ENCODE assay signal across 9 mouse cellular contexts in genomic region chr3:154806626-154807025, GRCm38 (mm10).
DNase-seq lines count a peak whose midpoint lies in the region; ATAC-seq and TF ChIP-seq lines count a peak whose summit lies in the region.
"Had no signal": no experiment of that assay in that cellular context is flagged by ENCODE, and none has a peak within 500 bp of the region (broad histone marks: within the 10 kb centered on the region; RNA-seq: fewer than 3 reads in every experiment).

No protein-coding gene starts in this region.

- H3K9ac ChIP-seq in liver, embryonic 16.5 days (ENCODE audit: low read depth, low read length), result no peak overlapping the region

- H3K36me3 ChIP-seq in C2C12 (ENCODE audit: control insufficient read depth, insufficient read depth), result no peaks in the 10 kb centered on the region
- H3K36me3 ChIP-seq in embryonic facial prominence, embryonic 10.5 days (replicated peaks), result no peaks in the 10 kb centered on the region
- no peaks in the 10 kb centered on the region for H3K36me3 ChIP-seq in liver, embryonic 16.5 days (ENCODE audit: control insufficient read depth, insufficient read depth)

- 0 out of 2 replicates have a peak, but pooled peaks have one; percentile 16 for ATAC-seq in liver, embryonic 16.5 days (ENCODE audit: low read depth)
- ATAC-seq: Patski had no signal

- TF ChIP-seq POLR2A in olfactory bulb, adult 2 months (IDR thresholded peaks at IDR 0.05; ENCODE audit: insufficient read depth, low read depth, low read length), result no peak

- peak overlapping the region; percentile 37 for H3K27ac ChIP-seq in embryonic facial prominence, embryonic 10.5 days (replicated peaks)
- no peak overlapping the region for H3K27ac ChIP-seq in liver, embryonic 16.5 days (ENCODE audit: low read length)
- peak overlapping the region; percentile 40; the same call in 1 of the 2 replicates for H3K27ac ChIP-seq in olfactory bulb, adult 2 months (ENCODE audit: insufficient read depth, low read depth, low read length)

- peaks cover 13% of the 10 kb centered on the region for H3K4me1 ChIP-seq in embryonic facial prominence, embryonic 10.5 days
- H3K4me1 ChIP-seq in liver, embryonic 16.5 days (ENCODE audit: control insufficient read depth, low read depth, low read length), result no peaks in the 10 kb centered on the region
- peaks cover 12% of the 10 kb centered on the region for H3K4me1 ChIP-seq in olfactory bulb, adult 2 months (ENCODE audit: control insufficient read depth, insufficient read depth, low read length)

- peak; percentile 40 for DNase-seq in embryonic facial prominence, embryonic 10.5 days (ENCODE audit: low spot score)
- DNase-seq in heart, postnatal 4 days, result peak; percentile 24
- no peak for DNase-seq in spleen, postnatal 10 days (ENCODE audit: low spot score in 2 of 2)
- no peak for DNase-seq in cerebellum, adult 18-20 months
- DNase-seq in adrenal gland, postnatal 10 days, result no peak

- no peaks in the 10 kb centered on the region for H3K79me3 ChIP-seq in C2C12 (ENCODE audit: low read depth)

- no peak overlapping the region for H3K4me2 ChIP-seq in liver, embryonic 16.5 days (ENCODE audit: low read depth, low read length)

- no peak for TF ChIP-seq CTCF in C2C12 (IDR thresholded peaks at IDR 0.05; ENCODE audit: control insufficient read depth, insufficient read depth, insufficient read length)
- no peak for TF ChIP-seq CTCF in olfactory bulb, adult 2 months (IDR thresholded peaks at IDR 0.05; ENCODE audit: insufficient read depth, low read depth, low read length)

- WGBS in embryonic facial prominence, embryonic 10.5 days, result 36% methylated on average over 7 of the region's 7 CpGs
- 22% methylated on average over 7 of the region's 7 CpGs for WGBS in liver, embryonic 16.5 days (ENCODE audit: insufficient replicate concordance)
- WGBS in olfactory bulb, adult 2 months, result 24% methylated on average over 7 of the region's 7 CpGs

- H3ac ChIP-seq in C2C12 (ENCODE audit: control insufficient read depth, insufficient read length, low read depth), result no peak overlapping the region

- H3K4me3 ChIP-seq in C2C12 (ENCODE audit: insufficient read depth, poor library complexity, severe bottlenecking), result no peak overlapping the region
- H3K4me3 ChIP-seq in embryonic facial prominence, embryonic 10.5 days, result no peak overlapping the region
- no peak overlapping the region for H3K4me3 ChIP-seq in liver, embryonic 16.5 days (ENCODE audit: low read depth, low read length)
- H3K4me3 ChIP-seq in olfactory bulb, adult 2 months (ENCODE audit: insufficient read depth, low read depth, low read length), result no peak overlapping the region

- no peaks in the 10 kb centered on the region for H3K27me3 ChIP-seq in C2C12 (ENCODE audit: control insufficient read depth, insufficient read depth, insufficient read length)
- no peaks in the 10 kb centered on the region for H3K27me3 ChIP-seq in embryonic facial prominence, embryonic 10.5 days (replicated peaks; ENCODE audit: low read depth, poor library complexity, severe bottlenecking)
- no peaks in the 10 kb centered on the region for H3K27me3 ChIP-seq in liver, embryonic 16.5 days (ENCODE audit: control insufficient read depth, insufficient read depth, low read depth, low read length)
- H3K27me3 ChIP-seq: Patski had no signal

- H3K79me2 ChIP-seq in C2C12 (ENCODE audit: control insufficient read depth, insufficient read depth), result no peaks in the 10 kb centered on the region

- H3K9me3 ChIP-seq in embryonic facial prominence, embryonic 10.5 days, result no peaks in the 10 kb centered on the region
- no peaks in the 10 kb centered on the region for H3K9me3 ChIP-seq in liver, embryonic 16.5 days (replicated peaks; ENCODE audit: control insufficient read depth, low read length)

TF ChIP-seq in C2C12, 6 proteins besides CTCF, POLR2A, EP300 and RAD21:
- TF ChIP-seq MYOD1 (IDR thresholded peaks at IDR 0.05; ENCODE audit: control insufficient read depth, insufficient read length, low read depth) (peak; percentile 6), MYOG (IDR thresholded peaks at IDR 0.05; ENCODE audit: control insufficient read depth, extremely low read depth, insufficient read length) (no peak)

Comparison
In these comparisons a context has a peak if more than half of its experiments do, and no peak if none do; other contexts are left out.
1. DNase-seq: peak in embryonic facial prominence, embryonic 10.5 days (single experiment) and heart, postnatal 4 days (single experiment); none in spleen, postnatal 10 days (0 of 2), cerebellum, adult 18-20 months (0 of 2) and adrenal gland, postnatal 10 days (single experiment).